Mouse (Mus musculus) C2C12 (cell line): Measurements from ENCODE around the gene Rbfox2.

Experiments
- CTCF ChIP-seq: IDR thresholded peaks from one replicate; pipeline ENCODE4 v1.5.1; 2011; ENCODE audit not compliant: control insufficient read depth, insufficient read depth, insufficient read length
- FOSL1 ChIP-seq: IDR thresholded peaks from one replicate; pipeline ENCODE4 v1.8.0; 2011; ENCODE audit warnings: mild to moderate bottlenecking, low read length; ENCODE audit not compliant: poor library complexity, insufficient read depth, severe bottlenecking
- MAX ChIP-seq: IDR thresholded peaks from one replicate; pipeline ENCODE4 v1.6.1; 2011; ENCODE audit warnings: mild to moderate bottlenecking, control low read depth
- MYOD1 ChIP-seq: IDR thresholded peaks from one replicate; pipeline ENCODE4 v1.6.1; 2011; ENCODE audit warnings: low read depth; ENCODE audit not compliant: control insufficient read depth, insufficient read length
- MYOG ChIP-seq: IDR thresholded peaks from one replicate; pipeline ENCODE4 v1.6.1; 2011; ENCODE audit not compliant: control insufficient read depth, insufficient read length; ENCODE audit errors: extremely low read depth
- USF1 ChIP-seq: IDR thresholded peaks from one replicate; pipeline ENCODE4 v1.6.1; 2011; ENCODE audit warnings: low read depth, mild to moderate bottlenecking, control low read depth, moderate library complexity

DNA sequence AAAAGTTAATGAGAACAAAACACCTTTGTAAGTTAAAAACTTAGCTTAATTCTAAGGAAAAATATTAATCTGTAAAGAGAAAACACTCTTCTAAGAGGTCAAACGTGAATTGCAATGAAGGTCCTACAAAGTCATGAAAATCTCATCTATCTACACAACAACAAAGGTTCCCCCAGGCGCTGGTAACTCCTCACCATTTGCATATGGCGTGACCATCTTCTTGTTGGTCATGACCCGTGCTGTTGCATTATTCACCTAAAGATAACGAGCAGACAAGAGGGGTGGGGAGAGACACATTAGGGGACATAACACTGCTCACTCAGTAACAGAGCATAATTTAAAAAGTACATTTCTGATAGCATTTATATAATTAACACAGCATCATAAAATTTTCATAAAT lies 204.1 kb downstream of the Rbfox2 start:
- TF ChIP-seq CTCF (no peak), MAX (no peak), MYOG (no peak), MYOD1 (no peak), FOSL1 (no peak), USF1 (no peak)
